Mouse (Mus musculus) liver, adult 2 months (tissue): ENCODE measurements around the gene Runx2.

Experiments used
- CTCF ChIP-seq: fragments of 200-500 bp; IDR thresholded peaks from 2 replicates; pipeline ENCODE4 v1.5.1; 2011; ENCODE audit warnings: low read depth, low read length, control low read depth
- POLR2A ChIP-seq: fragments of 200-500 bp; IDR thresholded peaks from 2 replicates; pipeline ENCODE4 v1.6.1; 2011; ENCODE audit warnings: low read length, control low read depth; ENCODE audit not compliant: insufficient read depth; ENCODE audit errors: extremely low read depth

- TF ChIP-seq CTCF (no peak), POLR2A (no peak)
These were observed 32.2 kb downstream of the Runx2 start for GRCm38 (mm10) chr17:44782366-44782765.
